24 mouse cellular contexts compared by ENCODE assay signal in the genomic region with DNA sequence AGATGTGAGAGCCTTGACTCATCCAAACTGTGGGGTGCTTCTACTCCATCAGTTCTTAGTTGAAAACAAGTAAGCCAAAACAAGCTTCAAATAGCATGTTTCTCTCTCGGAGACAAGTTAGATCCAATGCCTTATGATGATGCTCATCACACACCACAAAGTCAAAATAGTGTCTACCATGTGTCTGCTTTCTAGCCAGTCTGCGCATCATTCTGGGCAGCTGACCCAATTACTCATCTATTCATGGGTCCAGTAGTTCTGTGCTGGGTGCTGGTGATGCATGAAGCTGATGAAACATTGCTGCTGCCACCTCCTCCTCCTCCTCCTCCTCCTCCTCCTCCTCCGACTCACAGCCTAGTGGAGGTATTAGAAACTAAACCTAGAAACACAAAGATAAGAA.
DNase-seq lines count a peak whose midpoint lies in the region; ATAC-seq and TF ChIP-seq lines count a peak whose summit lies in the region.
"Had no signal": no experiment of that assay in that cellular context is flagged by ENCODE, and none has a peak within 500 bp of the region (broad histone marks: within the 10 kb centered on the region; RNA-seq: fewer than 3 reads in every experiment).

No protein-coding gene starts in this region.

- in situ Hi-C loops in Patski (cut with MboI; ENCODE audit: low pct_unique_long_range_greater_than_20kb) = no loop called here

- ATAC-seq in frontal cortex, adult (ENCODE audit: low TSS enrichment) = peak; percentile 66
- peak; percentile 35 for ATAC-seq in Patski
- ATAC-seq: forebrain, embryonic 14.5 days; forebrain, embryonic 16.5 days had no signal

- no peak for TF ChIP-seq POLR2A in olfactory bulb, adult 2 months (IDR thresholded peaks at IDR 0.05; ENCODE audit: insufficient read depth, low read depth, low read length)

- CTCF ChIA-PET in Patski (lab: Charles Lee) = interaction anchor here (1.0 to 1.6 kb wide), 2 partner anchors 9 to 14 kb away, joined by 3 to 6 read pairs; no protein-coding TSS in a partner anchor

- no peak overlapping the region for H3K27ac ChIP-seq in heart, embryonic 10.5 days
- peak overlapping the region; percentile 70 for H3K27ac ChIP-seq in olfactory bulb, adult 2 months (ENCODE audit: insufficient read depth, low read depth, low read length)
- H3K27ac ChIP-seq: embryonic facial prominence, embryonic 13.5 days; embryonic facial prominence, embryonic 15.5 days; forebrain, embryonic 10.5 days; forebrain, embryonic 12.5 days had no signal

- H3K9me3 ChIP-seq in heart, embryonic 10.5 days = no peaks in the 10 kb centered on the region
- H3K9me3 ChIP-seq: embryonic facial prominence, embryonic 13.5 days; embryonic facial prominence, embryonic 15.5 days had no signal

- no peak overlapping the region for H3K4me3 ChIP-seq in heart, embryonic 10.5 days
- no peak overlapping the region for H3K4me3 ChIP-seq in olfactory bulb, adult 2 months (ENCODE audit: insufficient read depth, low read depth, low read length)
- H3K4me3 ChIP-seq: embryonic facial prominence, embryonic 13.5 days; embryonic facial prominence, embryonic 15.5 days; erythroblast, embryonic 14.5 days; forebrain, embryonic 10.5 days; forebrain, embryonic 12.5 days had no signal

- H3K4me1 ChIP-seq in heart, embryonic 10.5 days = no peaks in the 10 kb centered on the region
- H3K4me1 ChIP-seq in olfactory bulb, adult 2 months (ENCODE audit: control insufficient read depth, insufficient read depth, low read length) = peaks cover 2% of the 10 kb centered on the region; the same call in 1 of the 2 replicates
- H3K4me1 ChIP-seq: embryonic facial prominence, embryonic 13.5 days; embryonic facial prominence, embryonic 15.5 days; forebrain, embryonic 10.5 days; forebrain, embryonic 12.5 days had no signal

- no peaks in the 10 kb centered on the region for H3K27me3 ChIP-seq in heart, embryonic 10.5 days (ENCODE audit: insufficient read depth, poor library complexity, severe bottlenecking)
- no peaks in the 10 kb centered on the region for H3K27me3 ChIP-seq in Patski
- H3K27me3 ChIP-seq: embryonic facial prominence, embryonic 13.5 days; embryonic facial prominence, embryonic 15.5 days; forebrain, embryonic 12.5 days had no signal

- WGBS in heart, embryonic 10.5 days = 79% methylated on average over 3 of the region's 3 CpGs
- 49% methylated on average over 3 of the region's 3 CpGs for WGBS in olfactory bulb, adult 2 months

- no peak for TF ChIP-seq CTCF in Patski (IDR thresholded peaks at IDR 0.05)
- TF ChIP-seq CTCF in olfactory bulb, adult 2 months (IDR thresholded peaks at IDR 0.05; ENCODE audit: insufficient read depth, low read depth, low read length) = no peak

- POLR2A ChIA-PET in Patski (lab: Charles Lee) = interaction anchor here (1.3 kb wide), 1 partner anchor 8 kb away, joined by 3 read pairs; no protein-coding TSS in a partner anchor

- DNase-seq in frontal cortex, postnatal 10 days (ENCODE audit: low spot score in 2 of 2) = no peak
- DNase-seq in heart, embryonic 10.5 days (ENCODE audit: low spot score) = peak; percentile 16
- DNase-seq in heart, adult 18-20 months = no peak
- no peak for DNase-seq in Patski (ENCODE audit: low read depth, low spot score)
- no peak for DNase-seq in left cerebral cortex, adult 18-20 months (ENCODE audit: low spot score in 2 of 2)
- no peak for DNase-seq in retina, embryonic 14.5 days (ENCODE audit: low spot score)
- DNase-seq: adrenal gland, adult 2 months; adrenal gland, postnatal 10 days; adrenal gland, postnatal 25 days; cerebellum, adult 11-12 months; cerebellum, adult 2 months; cerebellum, adult 9-10 months; cerebellum, postnatal 14 days; cerebellum, postnatal 36 days; embryo, embryonic 11 days had no signal

- H3K36me3 ChIP-seq in heart, embryonic 10.5 days = no peaks in the 10 kb centered on the region
- H3K36me3 ChIP-seq: embryonic facial prominence, embryonic 13.5 days; embryonic facial prominence, embryonic 15.5 days; forebrain, embryonic 10.5 days; forebrain, embryonic 12.5 days had no signal
